Mouse (Mus musculus) megakaryocyte, embryonic 14.5 days (primary cell): ENCODE measurements around the gene Ccdc22. TPM values are rescaled to one million over a fixed set of nuclear protein-coding genes. Genes with fewer than 3 reads are reported as not detected.
A peak's percentile ranks its signal among the peaks of the same experiment; 100 is the strongest.

Experiments used
- H3K27me3 ChIP-seq: replicated peaks from 2 replicates; pipeline ENCODE3; 2012; ENCODE audit warnings: inconsistent platforms
- H3K36me3 ChIP-seq: replicated peaks from 2 replicates; pipeline ENCODE3; 2012; ENCODE audit warnings: low read length, inconsistent platforms, mixed read lengths
- H3K4me1 ChIP-seq: 2 replicates; pipeline ENCODE4 v1.6.1; 2012; ENCODE audit warnings: inconsistent platforms
- H3K4me3 ChIP-seq: replicated peaks from 2 replicates; pipeline ENCODE3; 2012; ENCODE audit warnings: moderate library complexity, mild to moderate bottlenecking, inconsistent platforms
- H3K9me3 ChIP-seq: 2 replicates; pipeline ENCODE4 v1.6.1; 2012; ENCODE audit warnings: inconsistent platforms
- FLI1 ChIP-seq: IDR thresholded peaks from 2 replicates; pipeline ENCODE4 v1.6.1; 2012; ENCODE audit warnings: low read length, inconsistent platforms, mixed read lengths
- GATA1 ChIP-seq: IDR thresholded peaks from 3 replicates; pipeline ENCODE4 v1.6.1; 2012; ENCODE audit warnings: mixed read lengths, low read length, inconsistent platforms, borderline replicate concordance
- polyA plus RNA-seq: library from polyadenylated mRNA; stranded (reverse); fragments of >175 nt; gene quantifications from 2 replicates; pipeline ENCODE4 v1.2.3, GENCODE M21; 2012; ENCODE audit warnings: low replicate concordance; ENCODE audit not compliant: insufficient read depth

Gene Ccdc22
- polyA plus RNA-seq, 1 experiment = 19.9 TPM

DNA sequence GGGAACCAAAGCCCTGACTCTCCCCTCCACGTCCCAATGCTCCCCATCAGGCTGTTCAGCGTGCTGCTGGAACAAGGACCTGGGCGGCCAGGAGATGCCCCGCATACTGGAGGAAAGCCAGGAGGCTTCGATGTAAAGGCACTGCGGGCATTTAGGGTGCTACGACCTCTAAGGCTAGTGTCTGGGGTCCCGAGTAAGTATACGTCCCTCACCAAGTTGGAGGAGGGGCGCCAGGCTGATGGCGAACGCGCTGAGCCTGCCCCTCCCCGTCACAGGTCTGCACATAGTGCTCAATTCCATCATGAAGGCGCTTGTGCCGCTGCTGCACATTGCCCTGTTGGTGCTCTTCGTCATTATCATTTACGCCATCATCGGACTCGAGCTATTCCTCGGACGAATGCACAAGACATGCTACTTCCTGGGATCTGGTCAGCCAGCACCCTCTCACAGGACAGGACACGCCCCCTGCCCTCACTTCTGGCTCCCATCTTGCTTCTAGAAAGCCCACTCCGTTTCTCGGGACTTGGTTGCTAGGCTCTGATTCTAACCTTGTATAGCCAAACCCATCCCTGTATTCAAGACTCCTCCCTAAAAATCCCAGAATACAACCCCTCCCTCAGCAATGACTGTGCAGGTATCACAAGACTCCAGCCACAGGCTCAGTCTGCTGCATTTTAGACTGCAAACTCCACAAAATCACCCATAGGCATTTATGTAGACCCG is 5.4 kb upstream of the Ccdc22 start:
- Histone ChIP-seq H3K4me3 (peak overlapping the region; percentile 90), H3K9me3 (peaks cover 14% of the 10 kb centered on the region; the same call in 1 of the 2 replicates), H3K36me3 (no peaks in the 10 kb centered on the region), H3K27me3 (peaks cover 50% of the 10 kb centered on the region), H3K4me1 (peaks cover 18% of the 10 kb centered on the region)
- TF ChIP-seq GATA1 = no peak
- TF ChIP-seq FLI1 = no peak

DNA sequence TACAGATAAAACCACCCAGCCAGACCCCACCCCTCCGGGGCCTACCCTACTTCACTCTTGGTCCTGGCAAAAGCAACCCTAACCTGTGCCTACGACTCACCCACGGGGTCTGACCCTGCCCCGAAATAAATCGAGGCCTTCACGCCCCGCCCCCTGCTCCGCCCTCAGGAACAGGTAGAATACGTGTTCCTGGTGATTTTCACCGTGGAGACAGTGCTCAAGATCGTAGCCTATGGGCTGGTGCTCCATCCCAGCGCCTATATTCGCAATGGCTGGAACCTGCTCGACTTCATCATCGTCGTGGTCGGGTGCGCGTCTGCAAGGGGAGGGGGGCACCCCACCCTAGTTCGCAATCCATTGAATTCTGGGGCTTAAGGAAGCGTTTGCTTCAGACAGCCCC is 4.7 kb upstream of the Ccdc22 start:
- Histone ChIP-seq H3K9me3 (peaks cover 14% of the 10 kb centered on the region; the same call in 1 of the 2 replicates), H3K36me3 (no peaks in the 10 kb centered on the region), H3K4me3 (peak overlapping the region; percentile 90), H3K4me1 (peaks cover 18% of the 10 kb centered on the region), H3K27me3 (peaks cover 48% of the 10 kb centered on the region)
- no peak for TF ChIP-seq FLI1
- TF ChIP-seq GATA1 = no peak

DNA sequence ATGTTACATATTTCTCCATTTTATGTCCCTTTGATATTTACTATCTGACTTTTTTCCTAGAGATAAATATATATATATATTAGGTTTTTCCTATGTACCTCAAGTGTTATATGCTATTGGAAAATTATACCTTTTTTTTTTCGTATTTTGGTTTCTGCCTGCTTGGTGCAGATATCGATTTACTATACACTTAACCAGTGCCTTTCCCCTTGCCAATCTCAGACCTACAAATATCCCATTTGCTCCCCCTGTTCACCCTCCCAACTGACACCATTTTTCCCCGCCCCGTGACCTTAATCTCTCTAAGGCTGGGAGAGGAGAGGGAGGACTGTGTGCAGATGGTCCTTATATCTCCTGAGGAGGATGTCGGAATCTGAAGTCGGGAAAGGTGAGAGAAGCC is 1.5 kb upstream of the Ccdc22 start, which contains the start of gene Cacna1f:
Cacna1f (plus strand) TSS at position 301 of the 400 bp plus-strand sequence.
- H3K4me3 ChIP-seq = no peak within 1 kb of the TSS
- TF ChIP-seq FLI1 = no peak
- TF ChIP-seq GATA1 = no peak
- peaks cover 33% of the 10 kb centered on the region for H3K27me3 ChIP-seq
- peaks cover 35% of the 10 kb centered on the region for H3K4me1 ChIP-seq
- peaks cover 20% of the 10 kb centered on the region for H3K36me3 ChIP-seq
- H3K9me3 ChIP-seq = 0 out of 2 replicates have a peak, but pooled peaks cover 8% of the 10 kb centered on the region

DNA sequence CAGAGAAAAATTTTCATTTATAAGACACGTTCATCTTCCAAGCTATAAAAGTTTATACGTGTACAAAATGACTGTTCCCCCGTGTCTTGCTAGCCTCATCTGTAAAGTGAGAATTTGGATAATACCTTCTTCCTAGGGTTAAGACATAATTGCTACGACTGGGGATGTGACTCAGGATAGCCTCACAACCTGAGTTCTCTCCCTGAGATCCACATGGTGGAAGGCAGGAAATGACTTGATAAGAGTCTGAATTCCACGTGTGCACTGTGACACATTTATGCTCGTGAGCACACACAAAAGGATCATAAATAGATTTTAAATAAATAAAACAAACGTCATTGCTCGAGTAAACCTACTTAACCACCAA is 241 bp upstream of the Ccdc22 start:
- peaks cover 26% of the 10 kb centered on the region for H3K27me3 ChIP-seq
- H3K4me3 ChIP-seq = peak overlapping the region; percentile 93
- 0 out of 2 replicates have a peak, but pooled peaks cover under 1% of the 10 kb centered on the region for H3K9me3 ChIP-seq
- no peak for TF ChIP-seq GATA1
- TF ChIP-seq FLI1 = no peak
- H3K36me3 ChIP-seq = peaks cover 31% of the 10 kb centered on the region
- peaks cover 25% of the 10 kb centered on the region for H3K4me1 ChIP-seq

DNA sequence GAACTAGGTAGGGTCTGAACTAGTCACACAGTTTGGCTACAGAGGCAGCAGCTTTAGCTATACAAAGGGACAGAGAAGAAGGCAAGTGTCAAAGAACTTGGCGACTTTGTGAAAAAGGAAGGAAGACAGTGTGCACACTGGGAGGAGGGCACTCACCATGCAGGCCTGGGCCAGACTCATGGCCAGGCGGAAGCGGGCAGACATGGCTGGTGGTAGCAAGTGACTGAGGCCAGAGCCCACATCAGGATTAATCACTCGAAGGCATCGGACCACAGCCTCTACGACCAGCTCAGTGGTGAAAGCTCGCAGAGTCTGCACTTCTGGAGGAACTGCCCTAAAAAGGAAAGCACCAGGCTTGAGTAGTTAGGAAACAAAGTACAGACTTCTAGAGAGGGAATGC is 1.3 kb downstream of the Ccdc22 start:
- H3K9me3 ChIP-seq = no peaks in the 10 kb centered on the region
- H3K4me3 ChIP-seq = peak overlapping the region; percentile 93
- TF ChIP-seq GATA1 (no peak), FLI1 (no peak)
- H3K4me1 ChIP-seq = peaks cover 17% of the 10 kb centered on the region
- peaks cover 15% of the 10 kb centered on the region for H3K27me3 ChIP-seq
- H3K36me3 ChIP-seq = peaks cover 47% of the 10 kb centered on the region

DNA sequence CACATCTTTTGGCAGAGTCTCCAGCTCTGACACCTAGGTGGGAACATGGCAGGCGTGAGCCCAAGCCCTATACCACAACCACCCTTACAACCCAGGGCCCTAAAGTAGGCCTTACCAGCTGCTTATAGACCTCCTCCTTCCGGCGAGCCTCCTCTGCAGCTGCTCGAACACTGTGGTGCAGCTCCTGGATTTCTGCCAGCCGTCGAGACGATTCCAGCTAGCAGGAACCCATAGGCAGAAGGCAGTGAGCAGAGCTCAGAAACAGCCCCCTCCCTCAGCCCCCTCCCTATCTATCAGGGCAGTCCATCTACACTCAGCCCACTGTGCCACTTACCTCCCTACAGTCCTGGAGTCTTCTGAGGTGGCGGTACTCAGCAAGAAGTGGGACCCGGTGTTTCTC is 9.9 kb downstream of the Ccdc22 start:
- Histone ChIP-seq H3K27me3 (no peaks in the 10 kb centered on the region), H3K4me1 (no peaks in the 10 kb centered on the region), H3K9me3 (no peaks in the 10 kb centered on the region), H3K4me3 (no peak overlapping the region), H3K36me3 (peaks cover 97% of the 10 kb centered on the region)
- TF ChIP-seq FLI1 (no peak), GATA1 (no peak)

DNA sequence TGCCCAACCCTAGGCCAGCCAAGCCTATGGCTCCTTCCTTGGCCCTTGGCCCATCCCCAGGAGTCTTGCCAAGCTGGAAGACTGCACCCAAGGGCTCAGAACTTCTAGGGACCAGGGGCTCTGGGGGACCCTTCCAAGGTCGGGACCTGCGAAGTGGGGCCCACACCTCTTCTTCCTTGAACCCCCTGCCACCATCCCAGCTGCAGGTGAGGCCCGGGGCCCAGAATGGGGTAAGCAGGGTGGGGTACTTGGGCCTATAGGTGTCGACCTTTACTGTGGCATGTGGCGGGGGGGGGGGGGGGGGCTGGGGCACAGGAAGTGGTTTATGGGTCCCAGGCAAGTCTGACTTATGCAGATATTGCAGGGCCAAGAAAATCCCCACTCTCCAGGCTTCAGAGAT is 19.0 kb downstream of the Ccdc22 start:
- no peak for TF ChIP-seq FLI1
- no peak for TF ChIP-seq GATA1
- Histone ChIP-seq H3K4me1 (peaks cover 4% of the 10 kb centered on the region), H3K4me3 (no peak overlapping the region), H3K36me3 (peaks cover 75% of the 10 kb centered on the region), H3K27me3 (no peaks in the 10 kb centered on the region), H3K9me3 (no peaks in the 10 kb centered on the region)

DNA sequence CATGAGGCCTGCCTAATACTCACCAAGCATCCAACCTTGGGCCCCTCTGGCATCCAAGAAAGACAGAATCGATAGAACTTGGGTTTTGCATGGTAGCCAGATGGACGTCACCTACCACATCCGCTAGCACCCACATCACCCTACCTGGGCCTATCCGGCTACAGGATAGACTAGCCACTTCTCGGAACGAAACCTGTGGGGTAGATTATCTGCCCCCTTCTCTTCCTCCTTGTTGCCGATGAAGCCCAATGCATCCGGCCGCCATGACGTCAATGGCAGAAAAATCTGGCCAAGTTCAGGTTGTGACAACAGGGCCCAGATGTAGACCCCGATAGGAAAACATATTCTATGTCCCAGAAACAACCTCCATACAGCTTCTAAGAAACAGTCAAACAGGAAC is 21.4 kb downstream of the Ccdc22 start:
- H3K36me3 ChIP-seq = peaks cover 52% of the 10 kb centered on the region
- TF ChIP-seq GATA1 = no peak
- TF ChIP-seq FLI1 = no peak

DNA sequence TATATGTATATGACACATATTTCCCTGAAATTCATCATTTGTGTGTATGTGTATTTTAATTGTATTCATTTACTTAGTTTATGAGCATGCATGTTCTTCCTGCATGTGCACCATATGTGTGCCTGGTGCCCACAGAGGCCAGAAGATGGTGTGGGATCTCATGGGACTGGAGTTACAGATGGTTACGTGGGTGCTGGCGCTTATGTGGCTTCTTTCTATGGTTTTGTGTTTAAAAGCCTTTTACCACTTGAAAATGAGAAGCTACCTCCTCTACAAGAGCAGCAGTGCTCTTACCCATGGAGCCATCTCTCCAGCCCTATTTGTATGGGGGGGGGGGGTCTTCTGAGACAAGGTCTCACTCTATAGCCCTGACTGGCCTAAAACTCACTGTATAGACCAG is 24.2 kb downstream of the Ccdc22 start:
- Histone ChIP-seq H3K4me1 (peaks cover 5% of the 10 kb centered on the region; the same call in 1 of the 2 replicates), H3K4me3 (no peak overlapping the region), H3K9me3 (no peaks in the 10 kb centered on the region), H3K27me3 (peaks cover 6% of the 10 kb centered on the region), H3K36me3 (peaks cover 29% of the 10 kb centered on the region)
- TF ChIP-seq GATA1 = no peak
- TF ChIP-seq FLI1 = no peak

More for the DNA sequence above, 21.4 kb downstream of the Ccdc22 start:
- H3K4me1 ChIP-seq = peaks cover 4% of the 10 kb centered on the region
- no peak overlapping the region for H3K4me3 ChIP-seq
- no peaks in the 10 kb centered on the region for H3K9me3 ChIP-seq
- peaks cover 2% of the 10 kb centered on the region for H3K27me3 ChIP-seq

DNA sequence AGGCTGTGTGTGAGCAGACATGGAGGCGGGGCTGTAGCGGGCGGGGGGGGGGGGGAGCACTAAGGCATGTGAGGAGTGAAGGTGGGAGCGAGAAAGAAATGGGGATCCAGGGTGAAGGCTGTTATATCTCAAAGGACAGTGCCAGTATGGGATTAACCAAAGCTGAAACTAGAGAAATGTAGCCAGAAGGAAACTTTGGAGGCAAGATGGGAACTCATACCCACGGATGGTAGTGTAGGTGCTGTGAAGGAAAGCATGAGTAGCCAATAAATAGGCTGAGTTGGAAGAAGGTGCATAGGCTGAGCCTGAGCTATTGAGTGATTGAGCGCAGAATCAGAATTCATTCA is 30.5 kb downstream of the Ccdc22 start:
- TF ChIP-seq FLI1 = no peak
- no peak for TF ChIP-seq GATA1
- Histone ChIP-seq H3K4me3 (peak overlapping the region; percentile 95), H3K36me3 (peaks cover 11% of the 10 kb centered on the region), H3K9me3 (peaks cover 7% of the 10 kb centered on the region; the same call in 1 of the 2 replicates), H3K27me3 (peaks cover 4% of the 10 kb centered on the region), H3K4me1 (peaks cover 52% of the 10 kb centered on the region)
